8 mouse cellular contexts compared by ENCODE assay signal in genomic region chr11:97986738-97987465, GRCm38 (mm10). TPM values are rescaled to one million over a fixed set of nuclear protein-coding genes. Genes with fewer than 3 reads are reported as not detected.
DNase-seq lines count a peak whose midpoint lies in the region; ATAC-seq and TF ChIP-seq lines count a peak whose summit lies in the region.

No protein-coding gene starts in this region.

- intact Hi-C loops in heart, postnatal 25 days (cut with DNase I), result loop anchor here (1.0 kb wide), 1 partner anchor 88 kb away; no protein-coding TSS in a partner anchor

- TF ChIP-seq EP300 in liver, postnatal 0 days (IDR thresholded peaks at IDR 0.05; ENCODE audit: low read depth), result no peak

- DNase-seq in heart, postnatal 25 days (ENCODE audit: low spot score), result no peak
- no peak for DNase-seq in G1E (ENCODE audit: low spot score)
- DNase-seq in liver, postnatal 0 days, result no peak
- no peak for DNase-seq in gastrocnemius, postnatal 4 days (ENCODE audit: low spot score in 2 of 2)
- no peak for DNase-seq in spleen, postnatal 10 days (ENCODE audit: low spot score in 2 of 2)
- DNase-seq in kidney, postnatal 14 days, result no peak

- H3K9me3 ChIP-seq in heart, embryonic 13.5 days, result no peaks in the 10 kb centered on the region
- no peaks in the 10 kb centered on the region for H3K9me3 ChIP-seq in G1E (replicated peaks)
- H3K9me3 ChIP-seq in heart, embryonic 15.5 days (replicated peaks), result no peaks in the 10 kb centered on the region
- H3K9me3 ChIP-seq in liver, postnatal 0 days (ENCODE audit: low read length), result no peaks in the 10 kb centered on the region

- no peaks in the 10 kb centered on the region for H3K36me3 ChIP-seq in heart, embryonic 13.5 days
- peaks cover 5% of the 10 kb centered on the region for H3K36me3 ChIP-seq in G1E (replicated peaks)
- H3K36me3 ChIP-seq in heart, embryonic 15.5 days, result no peaks in the 10 kb centered on the region
- no peaks in the 10 kb centered on the region for H3K36me3 ChIP-seq in liver, postnatal 0 days (replicated peaks; ENCODE audit: insufficient read depth, low read length)

- no peak for ATAC-seq in heart, embryonic 13.5 days (ENCODE audit: extremely low read depth, insufficient number of reproducible peaks, low FRiP score, low TSS enrichment)
- ATAC-seq in G1E (ENCODE audit: extremely low read depth, insufficient number of reproducible peaks, low FRiP score, poor library complexity, severe bottlenecking), result no peak
- ATAC-seq in heart, embryonic 15.5 days (replicated peaks; ENCODE audit: insufficient number of reproducible peaks, insufficient read depth, low FRiP score, low read depth), result no peak
- no peak for ATAC-seq in liver, postnatal 0 days

- peak overlapping the region; percentile 80 for H3K9ac ChIP-seq in heart, embryonic 13.5 days
- H3K9ac ChIP-seq in heart, embryonic 15.5 days, result peak overlapping the region; percentile 51
- H3K9ac ChIP-seq in liver, postnatal 0 days (replicated peaks), result no peak overlapping the region

- no peak overlapping the region for H3K27ac ChIP-seq in heart, embryonic 13.5 days (replicated peaks)
- no peak overlapping the region for H3K27ac ChIP-seq in heart, embryonic 15.5 days
- no peak overlapping the region for H3K27ac ChIP-seq in liver, postnatal 0 days (ENCODE audit: low read depth)

- H3K4me2 ChIP-seq in heart, embryonic 13.5 days, result peak overlapping the region; percentile 88
- H3K4me2 ChIP-seq in heart, embryonic 15.5 days, result peak overlapping the region; percentile 96
- peak overlapping the region; percentile 94 for H3K4me2 ChIP-seq in liver, postnatal 0 days (ENCODE audit: low read depth, low read length)

- H3K27me3 ChIP-seq in heart, embryonic 13.5 days (replicated peaks), result peaks cover 55% of the 10 kb centered on the region
- H3K27me3 ChIP-seq in G1E (ENCODE audit: insufficient read depth, low read length), result peaks cover 40% of the 10 kb centered on the region
- peaks cover 38% of the 10 kb centered on the region for H3K27me3 ChIP-seq in heart, embryonic 15.5 days
- H3K27me3 ChIP-seq in liver, postnatal 0 days (ENCODE audit: insufficient read depth, low read length), result peaks cover 18% of the 10 kb centered on the region

- peak overlapping the region; percentile 88 for H3K4me3 ChIP-seq in heart, embryonic 13.5 days
- H3K4me3 ChIP-seq in G1E (ENCODE audit: low read depth, low read length), result peak overlapping the region; percentile 68; the same call in 1 of the 2 replicates
- peak overlapping the region; percentile 73 for H3K4me3 ChIP-seq in heart, embryonic 15.5 days
- H3K4me3 ChIP-seq in liver, postnatal 0 days (ENCODE audit: low read depth, low read length), result peak overlapping the region; percentile 94

- peaks cover 34% of the 10 kb centered on the region for H3K4me1 ChIP-seq in heart, embryonic 13.5 days
- H3K4me1 ChIP-seq in G1E (ENCODE audit: insufficient read depth, low read depth, low read length), result peaks cover 49% of the 10 kb centered on the region
- peaks cover 36% of the 10 kb centered on the region for H3K4me1 ChIP-seq in heart, embryonic 15.5 days (replicated peaks)
- peaks cover 17% of the 10 kb centered on the region for H3K4me1 ChIP-seq in liver, postnatal 0 days (ENCODE audit: insufficient read depth)

- TF ChIP-seq CTCF in G1E (IDR thresholded peaks at IDR 0.05; ENCODE audit: low read depth, low read length), result no peak
- no peak for TF ChIP-seq CTCF in liver, postnatal 0 days (IDR thresholded peaks at IDR 0.05; ENCODE audit: low read depth)

- 20% methylated on average over 17 of the region's 17 CpGs for WGBS in heart, embryonic 13.5 days
- WGBS in heart, embryonic 15.5 days, result 25% methylated on average over 17 of the region's 17 CpGs
- 31% methylated on average over 14 of the region's 17 CpGs for WGBS in liver, postnatal 0 days (ENCODE audit: insufficient replicate concordance)

RNA-seq across cellular contexts. Expression of gene Plxdc1, which starts 0.7 kb away (rescaled TPM):
- polyA plus RNA-seq in heart, embryonic 13.5 days (2015; fragmentation: Nextera tagmentation; extraction: Ambion mirVana), result 0.23 and 0.44 TPM in 2 replicates
- 1 to 10 TPM; 5.4 to 6.0 TPM for total RNA-seq in heart, postnatal 25 days (2021)
- total RNA-seq in G1E (2014; fragmentation: Nextera tagmentation), result not detected in 2 replicates
- total RNA-seq in G1E (2017), result 0.06 and 0.11 TPM in 2 replicates
- 0.03 TPM in 2 replicates for polyA plus RNA-seq in G1E (2012)
- polyA plus RNA-seq in heart, embryonic 15.5 days (2015; fragmentation: Nextera tagmentation; extraction: Ambion mirVana), result 0.88 and 2.2 TPM in 2 replicates
- 0.75 TPM in 2 replicates for polyA plus RNA-seq in liver, postnatal 0 days (2015; fragmentation: Nextera tagmentation; extraction: Ambion mirVana)
- 1 to 10 TPM; 7.1 to 7.6 TPM for total RNA-seq in gastrocnemius, postnatal 4 days (2021)

RNA-seq across cellular contexts. Expression of gene Arl5c, which starts 9.1 kb away (rescaled TPM):
- 4.6 and 5.1 TPM in 2 replicates for polyA plus RNA-seq in heart, embryonic 13.5 days (2015; fragmentation: Nextera tagmentation; extraction: Ambion mirVana)
- total RNA-seq in heart, postnatal 25 days (2021), result under 1 TPM; 0.57 to 0.92 TPM
- total RNA-seq in G1E (2014; fragmentation: Nextera tagmentation) (not detected in 2 replicates), G1E (2017) (0.44 TPM in 1 of 2 replicates, not detected in the other)
- not detected in 2 replicates for polyA plus RNA-seq in G1E (2012)
- polyA plus RNA-seq in heart, embryonic 15.5 days (2015; fragmentation: Nextera tagmentation; extraction: Ambion mirVana), result 3.8 and 6.9 TPM in 2 replicates
- 9.9 and 10.0 TPM in 2 replicates for polyA plus RNA-seq in liver, postnatal 0 days (2015; fragmentation: Nextera tagmentation; extraction: Ambion mirVana)
- 1 to 10 TPM; 1.5 to 1.9 TPM for total RNA-seq in gastrocnemius, postnatal 4 days (2021)

RNA-seq across cellular contexts. Expression of gene Cacnb1, which starts 35.9 kb away (rescaled TPM):
- polyA plus RNA-seq in heart, embryonic 13.5 days (2015; fragmentation: Nextera tagmentation; extraction: Ambion mirVana), result 6.0 and 6.7 TPM in 2 replicates
- 1 to 10 TPM; 6.0 to 6.8 TPM for total RNA-seq in heart, postnatal 25 days (2021)
- 1.4 TPM in 1 of 2 replicates, not detected in the other for total RNA-seq in G1E (2014; fragmentation: Nextera tagmentation)
- total RNA-seq in G1E (2017), result 0.05 and 0.41 TPM in 2 replicates
- 0.61 and 0.63 TPM in 2 replicates for polyA plus RNA-seq in G1E (2012)
- 5.8 and 8.5 TPM in 2 replicates for polyA plus RNA-seq in heart, embryonic 15.5 days (2015; fragmentation: Nextera tagmentation; extraction: Ambion mirVana)
- polyA plus RNA-seq in liver, postnatal 0 days (2015; fragmentation: Nextera tagmentation; extraction: Ambion mirVana), result 0.23 and 0.77 TPM in 2 replicates
- 100 to 1,000 TPM; 240 to 241 TPM for total RNA-seq in gastrocnemius, postnatal 4 days (2021)

RNA-seq across cellular contexts. Expression of gene Rpl19, which starts 39.6 kb away (rescaled TPM):
- polyA plus RNA-seq in heart, embryonic 13.5 days (2015; fragmentation: Nextera tagmentation; extraction: Ambion mirVana), result 676 and 751 TPM in 2 replicates
- total RNA-seq in heart, postnatal 25 days (2021), result 100 to 1,000 TPM; 539 to 575 TPM
- total RNA-seq in G1E (2014; fragmentation: Nextera tagmentation) (3,100 and 3,267 TPM in 2 replicates), G1E (2017) (2,161 and 2,395 TPM in 2 replicates)
- polyA plus RNA-seq in G1E (2012), result 2,216 and 2,673 TPM in 2 replicates
- polyA plus RNA-seq in heart, embryonic 15.5 days (2015; fragmentation: Nextera tagmentation; extraction: Ambion mirVana), result 601 and 668 TPM in 2 replicates
- 568 TPM in 2 replicates for polyA plus RNA-seq in liver, postnatal 0 days (2015; fragmentation: Nextera tagmentation; extraction: Ambion mirVana)
- 1,000 to 10,000 TPM; 1,153 to 1,224 TPM for total RNA-seq in gastrocnemius, postnatal 4 days (2021)
